Mouse (Mus musculus): ENCODE data around the gene Frmpd2.
"Not testable (repeated sequence)": the region's sequence is repeated elsewhere in the genome, so short reads cannot be mapped to it uniquely, and the experiment has no call there.

The Frmpd2 gene

GRCm38 (mm10) chr14:33471331-33471730 is at the start of gene Frmpd2:
Gene Frmpd2 (plus strand): TSS chr14:33471696.
- in situ Hi-C loops (cut with MboI): no loop called here

GRCm38 (mm10) chr14:33423003-33423402 is 48.5 kb upstream of the Frmpd2 start:
- in situ Hi-C loops (cut with MboI): no loop called here

DNA sequence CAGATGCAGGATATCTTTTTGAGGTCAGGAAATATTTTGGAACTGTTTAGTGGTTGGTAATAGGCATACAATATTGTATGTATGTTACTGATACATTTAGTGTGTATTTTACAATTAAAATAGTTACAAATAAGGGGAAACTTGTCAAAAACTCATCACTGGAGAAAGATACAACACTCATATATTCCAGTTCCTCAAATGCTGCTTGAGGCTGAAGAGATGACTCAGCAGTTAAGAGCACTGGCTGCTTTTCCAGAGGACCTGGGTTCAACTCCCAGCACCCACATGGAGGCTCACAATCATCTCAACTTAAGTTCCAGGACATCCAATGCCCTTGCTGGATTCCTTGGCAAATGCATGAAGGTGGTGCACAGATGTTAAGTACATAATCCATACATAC is 47.4 kb upstream of the Frmpd2 start:
- in situ Hi-C loops (cut with MboI): no loop called here

DNA sequence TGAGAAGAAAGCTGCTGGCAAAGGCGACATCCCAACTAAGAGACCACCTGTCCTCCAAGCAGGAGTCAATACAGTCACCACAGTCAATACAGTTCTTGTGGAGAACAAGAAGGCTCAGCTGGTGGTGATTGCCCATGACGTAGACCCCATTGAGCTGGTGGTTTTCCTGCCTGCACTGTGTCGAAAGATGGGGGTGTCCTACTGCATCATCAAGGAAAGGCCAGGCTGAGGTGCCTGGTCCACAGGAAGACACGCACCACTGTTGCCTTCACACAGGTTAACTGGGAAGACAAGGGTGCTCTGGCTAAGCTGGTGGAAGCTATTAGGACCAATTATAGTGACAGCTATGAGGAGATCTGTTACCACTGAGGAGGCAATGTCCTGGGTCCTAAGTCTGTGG is 39.0 kb upstream of the Frmpd2 start:
- in situ Hi-C loops (cut with MboI): not testable (repeated sequence)

DNA sequence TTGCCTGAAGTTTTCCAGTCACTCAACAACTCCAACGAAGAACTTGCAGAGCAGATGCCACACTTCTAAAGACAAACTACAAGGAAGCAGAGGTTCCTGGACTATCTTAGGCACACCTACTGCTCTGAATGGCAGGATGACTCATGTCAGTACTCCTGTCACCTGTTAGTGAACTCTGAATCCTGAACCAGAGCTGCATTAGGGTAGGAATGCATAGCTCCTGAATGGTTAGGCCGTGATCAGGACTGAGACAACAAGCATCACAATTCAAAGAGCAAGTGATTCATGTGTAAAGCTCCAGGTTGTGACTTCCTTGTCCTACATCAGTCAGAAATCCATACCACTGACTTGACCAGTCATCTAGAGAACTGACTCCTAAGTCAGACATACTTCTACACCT is 27.7 kb upstream of the Frmpd2 start:
- in situ Hi-C loops (cut with MboI): no loop called here

- in situ Hi-C loops (cut with MboI): no loop called here
Observed at GRCm38 (mm10) chr14:33445962-33446361, 25.5 kb upstream of the Frmpd2 start.

- in situ Hi-C loops (cut with MboI): no loop called here
Observed at GRCm38 (mm10) chr14:33446561-33447023, 24.9 kb upstream of the Frmpd2 start.

DNA sequence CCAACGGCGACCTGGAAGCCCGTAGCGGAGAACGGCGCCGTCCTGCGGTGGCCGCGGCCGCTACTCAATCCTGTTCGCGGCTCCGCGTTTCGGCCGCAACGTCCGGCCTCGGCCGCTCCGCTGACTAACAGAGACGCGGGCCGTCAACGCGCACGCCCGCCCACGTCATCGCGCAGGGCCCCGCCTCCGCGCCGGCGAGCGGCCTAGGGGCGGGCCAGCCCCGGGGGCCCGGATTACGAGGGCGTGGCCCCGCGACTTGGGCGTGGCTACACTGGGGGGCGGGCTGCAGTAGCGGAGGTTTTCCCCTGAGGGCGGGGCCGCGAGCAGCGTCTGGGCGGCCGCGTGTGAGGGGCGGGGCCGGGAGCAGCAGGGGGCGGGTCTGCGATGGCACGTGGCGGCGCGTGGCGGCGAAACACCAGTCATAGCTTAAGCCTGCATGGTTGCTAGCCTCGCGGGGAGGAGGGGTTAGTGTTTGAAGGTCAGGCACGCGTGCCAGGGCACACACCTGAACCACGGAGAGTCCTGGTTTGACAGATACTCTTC is 24.4 kb upstream of the Frmpd2 start, which contains the start of gene Mapk8:
TSS of gene Mapk8 (minus strand) at position 132 of the 543 bp plus-strand sequence.
- in situ Hi-C loops (cut with MboI): no loop called here

GRCm38 (mm10) chr14:33448276-33448675 is 23.2 kb upstream of the Frmpd2 start:
- in situ Hi-C loops (cut with MboI): no loop called here

DNA sequence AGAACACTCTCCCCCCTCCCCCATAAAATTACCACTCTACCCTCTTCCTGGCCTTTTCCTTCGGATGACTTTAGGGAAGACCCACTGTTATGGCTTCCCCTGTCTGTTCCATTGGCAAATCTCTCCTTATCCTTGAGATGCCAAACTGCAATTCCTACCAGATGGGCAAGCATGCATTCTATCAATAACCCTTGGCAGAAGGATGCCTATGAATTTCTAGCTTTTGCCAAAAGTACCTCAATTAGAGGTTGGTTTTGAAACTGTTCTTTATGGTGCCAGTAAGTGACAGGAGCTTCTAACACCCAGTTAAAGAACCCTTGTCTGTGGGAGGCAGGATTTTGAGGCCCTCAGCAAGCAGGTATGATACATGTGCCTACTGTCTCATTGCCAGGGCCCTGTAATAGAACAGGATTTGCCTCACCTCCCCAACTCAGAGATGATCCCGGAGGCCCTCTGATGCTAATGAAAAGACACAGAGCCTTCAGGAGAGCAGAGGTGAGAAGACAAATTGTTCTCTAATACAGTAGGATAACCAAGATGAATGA is 22.1 kb upstream of the Frmpd2 start:
- in situ Hi-C loops (cut with MboI): no loop called here

- in situ Hi-C loops (cut with MboI): no loop called here
Observed at GRCm38 (mm10) chr14:33450331-33450730, 21.2 kb upstream of the Frmpd2 start.

DNA sequence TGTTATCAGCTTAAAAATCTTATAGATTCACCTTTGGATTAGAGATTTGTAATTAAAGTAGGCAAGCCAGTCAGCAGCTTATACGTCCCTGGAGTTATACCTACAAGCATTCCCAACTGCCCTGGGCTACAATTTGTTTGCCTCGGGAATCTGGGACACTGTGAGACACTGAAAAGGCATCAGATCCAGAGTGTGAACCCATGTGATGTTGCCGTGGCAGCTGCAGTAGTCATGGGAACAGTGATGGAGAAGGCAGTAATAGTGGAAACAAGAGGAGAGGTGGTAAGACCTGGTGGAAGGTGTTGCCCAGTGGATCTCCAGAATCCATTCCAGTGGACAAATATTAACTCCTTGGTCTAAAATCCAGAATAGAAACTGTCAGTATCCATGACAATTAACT is 7.8 kb upstream of the Frmpd2 start:
- in situ Hi-C loops (cut with MboI): no loop called here

GRCm38 (mm10) chr14:33467766-33468165 is 3.7 kb upstream of the Frmpd2 start:
- in situ Hi-C loops (cut with MboI): no loop called here

GRCm38 (mm10) chr14:33474461-33474860 is 3.0 kb downstream of the Frmpd2 start:
- in situ Hi-C loops (cut with MboI): no loop called here

GRCm38 (mm10) chr14:33476094-33476760 is 4.7 kb downstream of the Frmpd2 start:
- in situ Hi-C loops (cut with MboI): no loop called here

DNA sequence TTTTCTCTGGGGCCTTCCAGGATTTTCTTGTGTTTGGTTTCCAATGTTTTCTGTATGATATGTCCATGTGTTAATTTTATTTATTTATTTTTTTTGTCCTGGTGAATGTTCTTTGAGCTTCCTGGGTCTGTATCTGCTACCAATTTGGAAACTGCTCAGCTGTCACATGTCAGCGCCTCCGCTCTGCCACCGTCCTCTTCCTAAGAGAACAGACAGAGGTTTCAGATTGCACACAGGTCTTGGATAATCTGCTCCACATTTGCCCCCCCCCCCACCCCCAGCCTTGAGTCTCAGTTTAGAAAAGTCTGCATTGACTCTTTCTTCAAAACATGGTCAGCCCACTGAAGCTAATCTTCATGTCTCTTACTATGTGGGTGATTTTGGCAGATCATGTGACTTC is 10.5 kb downstream of the Frmpd2 start:
- in situ Hi-C loops (cut with MboI): no loop called here

DNA sequence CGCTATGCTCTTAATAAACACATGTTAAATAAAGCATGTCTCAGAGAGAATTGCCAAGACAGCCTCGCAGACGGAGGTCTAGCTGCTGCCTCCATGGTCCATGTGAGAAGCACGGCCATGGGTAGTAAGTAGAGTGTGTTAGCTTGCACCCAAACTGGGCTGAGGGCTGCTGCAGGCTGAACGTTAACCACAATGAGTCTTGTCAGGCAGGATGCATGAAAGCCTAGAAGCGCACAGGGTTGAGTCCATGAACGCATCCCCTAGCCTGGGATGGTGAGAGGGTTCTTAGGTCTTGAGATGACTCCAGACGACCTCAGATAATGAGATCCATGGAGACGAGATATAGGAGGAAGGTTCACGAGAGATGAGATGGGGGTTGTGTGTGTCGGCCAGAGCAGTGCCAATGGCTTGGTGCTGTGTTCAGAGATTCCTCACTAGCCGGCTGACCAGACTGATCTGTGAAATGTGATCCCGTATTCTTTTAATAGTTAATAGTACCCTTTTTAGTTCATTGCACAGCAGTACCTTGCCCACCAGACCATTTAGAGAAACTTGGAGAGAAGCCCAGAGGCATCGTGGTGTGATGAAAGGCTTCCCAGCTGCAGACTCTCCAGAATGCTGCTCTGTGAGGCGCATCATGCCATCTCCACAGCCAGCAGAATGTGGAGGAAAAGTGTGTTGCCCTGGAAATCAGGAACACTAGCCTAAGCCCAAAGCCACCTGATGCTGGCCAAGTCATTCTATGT is 16.5 kb downstream of the Frmpd2 start:
- in situ Hi-C loops (cut with MboI): no loop called here

GRCm38 (mm10) chr14:33495226-33495625 is 23.7 kb downstream of the Frmpd2 start:
- in situ Hi-C loops (cut with MboI): no loop called here

DNA sequence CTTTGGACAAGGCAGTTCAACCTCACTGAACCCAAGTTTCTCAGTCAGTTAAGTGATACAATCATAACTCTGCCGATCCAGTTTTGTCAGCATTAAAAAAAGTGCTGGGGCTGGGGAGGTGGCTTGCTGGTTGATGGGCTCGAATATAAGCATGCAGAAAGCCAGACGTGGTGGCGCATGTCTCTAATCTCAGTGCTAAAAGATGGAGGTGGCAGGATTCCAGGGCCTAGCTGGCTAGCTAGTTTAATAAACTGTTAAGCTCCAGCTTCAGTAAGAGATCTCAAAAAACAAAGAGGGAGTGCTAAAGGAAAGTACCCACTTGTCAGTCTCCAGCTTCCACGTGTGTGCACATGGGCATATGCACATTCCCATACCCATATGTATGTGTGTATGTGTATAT is 25.9 kb downstream of the Frmpd2 start:
- in situ Hi-C loops (cut with MboI): no loop called here

DNA sequence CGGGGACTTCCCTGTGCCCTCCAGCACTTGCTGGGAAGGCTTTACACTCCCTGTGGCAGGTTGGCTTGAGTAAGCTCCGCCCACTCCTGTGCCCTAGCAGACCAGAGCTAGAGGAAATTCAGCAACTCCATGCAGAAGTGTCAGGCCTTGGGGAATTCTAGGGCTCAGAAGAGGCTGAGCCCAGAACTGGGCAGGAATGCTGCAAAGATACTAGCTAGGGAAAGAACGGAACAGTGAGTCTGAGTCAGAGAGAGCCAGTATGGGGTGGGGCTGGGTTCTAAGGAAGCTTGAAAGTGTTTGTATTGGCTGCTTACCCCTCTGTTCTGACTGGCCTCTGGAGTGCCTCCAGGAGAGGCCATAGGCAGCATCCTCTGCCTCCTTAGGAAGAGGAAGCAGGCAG is 27.4 kb downstream of the Frmpd2 start:
- in situ Hi-C loops (cut with MboI): no loop called here

DNA sequence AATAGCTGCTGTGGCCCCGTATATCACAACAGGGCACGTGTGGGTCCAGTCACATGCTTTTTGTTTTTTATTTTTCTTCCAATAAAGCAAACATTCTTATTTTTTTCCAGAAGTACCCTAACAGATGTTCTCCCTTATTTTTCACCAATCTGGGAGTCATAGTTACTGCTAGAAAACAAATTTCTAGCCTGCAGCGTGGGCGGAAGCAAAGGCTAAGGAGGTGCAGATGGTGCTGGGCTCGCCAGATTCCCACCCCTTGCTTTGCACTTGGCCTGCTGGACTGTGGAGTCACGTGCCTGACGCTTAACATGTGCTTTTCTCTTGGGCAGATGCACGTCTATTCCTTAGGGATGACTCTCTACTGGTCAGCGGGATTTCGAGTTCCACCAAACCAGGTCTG is 29.1 kb downstream of the Frmpd2 start:
- in situ Hi-C loops (cut with MboI): no loop called here

GRCm38 (mm10) chr14:33503311-33503710 is 31.8 kb downstream of the Frmpd2 start:
- in situ Hi-C loops (cut with MboI): no loop called here

DNA sequence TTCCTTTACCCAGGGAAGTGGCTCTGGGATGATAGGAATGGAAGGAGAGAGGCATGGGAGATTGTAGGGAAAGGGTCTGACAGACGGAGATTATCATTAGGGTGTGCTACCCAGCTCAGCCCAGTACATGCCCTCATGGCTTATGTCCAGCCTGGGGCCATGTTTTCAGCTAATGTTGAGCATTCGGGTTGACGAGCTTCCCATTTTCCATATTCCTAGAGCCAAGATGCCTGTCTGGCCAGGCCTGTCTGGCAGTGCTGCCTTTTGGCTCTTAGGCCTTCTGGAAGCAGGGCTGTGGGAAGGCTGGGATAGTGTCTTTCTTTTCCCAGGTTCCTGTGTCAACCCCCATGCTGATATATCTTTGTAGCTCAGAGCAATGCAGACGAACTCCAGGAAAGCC is 35.2 kb downstream of the Frmpd2 start:
- in situ Hi-C loops (cut with MboI): no loop called here
